Mouse (Mus musculus): ENCODE data around the gene Rnft2. TPM values are rescaled to one million over a fixed set of nuclear protein-coding genes. Genes with fewer than 3 reads are reported as not detected.

Rnft2 gene
- polyA plus RNA-seq, 2 experiments = 0.04 to 1.1 TPM

GRCm38 (mm10) chr5:118245606-118246308 is 841 bp upstream of the Rnft2 start:
- Histone ChIP-seq H3K27ac (no peak overlapping the region), H3K4me1 (replicated peaks; ENCODE audit: control insufficient read depth in 2 of 2, insufficient read depth in 2 of 2, low read length in 1 of 2) (peaks cover 0 to 9% of the 10 kb centered on the region in 2 experiments; a peak in 1 of 4 replicates), H3K4me2 (ENCODE audit: low read depth) (peak overlapping the region; percentile 72), H3K9me3 (ENCODE audit: control insufficient read depth, low read length) (no peaks in the 10 kb centered on the region), H3K4me3 (ENCODE audit: insufficient read depth in 1 of 2, low read depth in 2 of 2, low read length in 2 of 2) (peak overlapping the region; percentile 51 to 75), H3K36me3 (replicated peaks; ENCODE audit: control insufficient read depth, insufficient read depth, low read depth) (no peaks in the 10 kb centered on the region), H3K27me3 (ENCODE audit: control insufficient read depth, insufficient read depth, low read length) (no peaks in the 10 kb centered on the region), H3K9ac (replicated peaks) (peak overlapping the region; percentile 27; the same call in 1 of the 2 replicates)
- ATAC-seq (ENCODE audit: insufficient read depth) (peak; percentile 1; the same call in 1 of the 2 replicates), DNase-seq (ENCODE audit: low read depth in 3 of 3, low spot score in 3 of 3) (no peak)
- 14% methylated on average over 15 of the region's 15 CpGs for WGBS (ENCODE audit: insufficient replicate concordance)
- TF ChIP-seq CTCF (IDR thresholded peaks at IDR 0.05; ENCODE audit: low read depth) (no peak), EP300 (IDR thresholded peaks at IDR 0.05; ENCODE audit: low read depth) (no peak)

- no peaks in the 10 kb centered on the region for H3K27me3 ChIP-seq (ENCODE audit: control insufficient read depth, insufficient read depth, low read length)
- no peak for DNase-seq (ENCODE audit: low read depth in 3 of 3, low spot score in 3 of 3)
- H3K27ac ChIP-seq = no peak overlapping the region
- H3K36me3 ChIP-seq (replicated peaks; ENCODE audit: control insufficient read depth, insufficient read depth, low read depth) = no peaks in the 10 kb centered on the region
- no peak for ATAC-seq (ENCODE audit: insufficient read depth)
- 66% methylated on average over 12 of the region's 12 CpGs for WGBS (ENCODE audit: insufficient replicate concordance)
- no peak overlapping the region for H3K4me2 ChIP-seq (ENCODE audit: low read depth)
- no peak overlapping the region for H3K4me3 ChIP-seq (ENCODE audit: insufficient read depth in 1 of 2, low read depth in 2 of 2, low read length in 2 of 2)
- 0 out of 4 replicates have a peak, but pooled peaks cover 0 to 3% of the 10 kb centered on the region in 2 experiments for H3K4me1 ChIP-seq (replicated peaks; ENCODE audit: control insufficient read depth in 2 of 2, insufficient read depth in 2 of 2, low read length in 1 of 2)
- no peaks in the 10 kb centered on the region for H3K9me3 ChIP-seq (ENCODE audit: control insufficient read depth, low read length)
- no peak for TF ChIP-seq EP300 (IDR thresholded peaks at IDR 0.05; ENCODE audit: low read depth)
- TF ChIP-seq CTCF (IDR thresholded peaks at IDR 0.05; ENCODE audit: low read depth) = no peak
- H3K9ac ChIP-seq (replicated peaks) = no peak overlapping the region
Measured at GRCm38 (mm10) chr5:118239671-118240070, 5.2 kb downstream of the Rnft2 start.

- Histone ChIP-seq H3K27ac (no peak overlapping the region), H3K36me3 (replicated peaks; ENCODE audit: control insufficient read depth, insufficient read depth, low read depth) (no peaks in the 10 kb centered on the region), H3K4me3 (ENCODE audit: insufficient read depth in 1 of 2, low read depth in 2 of 2, low read length in 2 of 2) (no peak overlapping the region), H3K4me2 (ENCODE audit: low read depth) (no peak overlapping the region), H3K27me3 (ENCODE audit: control insufficient read depth, insufficient read depth, low read length) (no peaks in the 10 kb centered on the region), H3K4me1 (replicated peaks; ENCODE audit: control insufficient read depth in 2 of 2, insufficient read depth in 2 of 2, low read length in 1 of 2) (no peaks in the 10 kb centered on the region), H3K9ac (replicated peaks) (no peak overlapping the region), H3K9me3 (ENCODE audit: control insufficient read depth, low read length) (no peaks in the 10 kb centered on the region)
- DNase-seq (ENCODE audit: low read depth in 3 of 3, low spot score in 3 of 3) (no peak), ATAC-seq (ENCODE audit: insufficient read depth) (no peak)
- no peak for TF ChIP-seq EP300 (IDR thresholded peaks at IDR 0.05; ENCODE audit: low read depth)
- no peak for TF ChIP-seq CTCF (IDR thresholded peaks at IDR 0.05; ENCODE audit: low read depth)
- 66% methylated on average over 12 of the region's 12 CpGs for WGBS (ENCODE audit: insufficient replicate concordance)
Measured at GRCm38 (mm10) chr5:118236891-118237290, 8.0 kb downstream of the Rnft2 start.

- Histone ChIP-seq H3K4me2 (ENCODE audit: low read depth) (no peak overlapping the region), H3K36me3 (replicated peaks; ENCODE audit: control insufficient read depth, insufficient read depth, low read depth) (no peaks in the 10 kb centered on the region), H3K9ac (replicated peaks) (no peak overlapping the region), H3K4me1 (replicated peaks; ENCODE audit: control insufficient read depth in 2 of 2, insufficient read depth in 2 of 2, low read length in 1 of 2) (no peaks in the 10 kb centered on the region), H3K27me3 (ENCODE audit: control insufficient read depth, insufficient read depth, low read length) (no peaks in the 10 kb centered on the region), H3K4me3 (ENCODE audit: insufficient read depth in 1 of 2, low read depth in 2 of 2, low read length in 2 of 2) (no peak overlapping the region), H3K9me3 (ENCODE audit: control insufficient read depth, low read length) (no peaks in the 10 kb centered on the region), H3K27ac (no peak overlapping the region)
- DNase-seq (ENCODE audit: low read depth in 3 of 3, low spot score in 3 of 3) = no peak
- no peak for ATAC-seq (ENCODE audit: insufficient read depth)
- no peak for TF ChIP-seq EP300 (IDR thresholded peaks at IDR 0.05; ENCODE audit: low read depth)
- no peak for TF ChIP-seq CTCF (IDR thresholded peaks at IDR 0.05; ENCODE audit: low read depth)
- WGBS (ENCODE audit: insufficient replicate concordance) = 74% methylated on average over 13 of the region's 13 CpGs
Measured at GRCm38 (mm10) chr5:118230071-118230611, 14.8 kb downstream of the Rnft2 start.

GRCm38 (mm10) chr5:118223142-118223757 is 21.7 kb downstream of the Rnft2 start:
- 54% methylated on average over 9 of the region's 9 CpGs for WGBS (ENCODE audit: insufficient replicate concordance)
- no peak overlapping the region for H3K4me3 ChIP-seq (ENCODE audit: insufficient read depth in 1 of 2, low read depth in 2 of 2, low read length in 2 of 2)
- no peak overlapping the region for H3K4me2 ChIP-seq (ENCODE audit: low read depth)
- TF ChIP-seq CTCF (IDR thresholded peaks at IDR 0.05; ENCODE audit: low read depth) (no peak), EP300 (IDR thresholded peaks at IDR 0.05; ENCODE audit: low read depth) (no peak)
- H3K4me1 ChIP-seq (replicated peaks; ENCODE audit: control insufficient read depth in 2 of 2, insufficient read depth in 2 of 2, low read length in 1 of 2) = no peaks in the 10 kb centered on the region
- no peak overlapping the region for H3K9ac ChIP-seq (replicated peaks)
- DNase-seq (ENCODE audit: low read depth in 3 of 3, low spot score in 3 of 3) (no peak), ATAC-seq (ENCODE audit: insufficient read depth) (no peak)
- H3K36me3 ChIP-seq (replicated peaks; ENCODE audit: control insufficient read depth, insufficient read depth, low read depth) = no peaks in the 10 kb centered on the region
- no peaks in the 10 kb centered on the region for H3K27me3 ChIP-seq (ENCODE audit: control insufficient read depth, insufficient read depth, low read length)
- no peak overlapping the region for H3K27ac ChIP-seq
- H3K9me3 ChIP-seq (ENCODE audit: control insufficient read depth, low read length) = no peaks in the 10 kb centered on the region

Data from liver, embryonic 14.5 days (tissue).